Mouse (Mus musculus) ES-Bruce4 (cell line): ENCODE results near the gene Rai14. TPM values are rescaled to one million over a fixed set of nuclear protein-coding genes. Genes with fewer than 3 reads are reported as not detected.

ENCODE experiments used
- H3K27ac ChIP-seq: 2 replicates; pipeline ENCODE4 v1.5.1; 2012; ENCODE audit warnings: low read length, inconsistent platforms; ENCODE audit not compliant: insufficient read depth
- H3K27me3 ChIP-seq: 2 replicates; pipeline ENCODE4 v1.6.1; 2012; ENCODE audit warnings: mild to moderate bottlenecking, low read length, inconsistent platforms; ENCODE audit not compliant: control insufficient read depth, poor library complexity, insufficient read depth, severe bottlenecking
- H3K36me3 ChIP-seq: 2 replicates; pipeline ENCODE4 v1.6.1; 2012; ENCODE audit warnings: inconsistent platforms, mild to moderate bottlenecking, low read length, moderate library complexity; ENCODE audit not compliant: control insufficient read depth, poor library complexity, insufficient read depth, severe bottlenecking
- H3K4me1 ChIP-seq: one replicate; pipeline ENCODE4 v1.8.1; 2011; ENCODE audit warnings: low read length; ENCODE audit not compliant: control insufficient read depth, insufficient read depth
- H3K4me3 ChIP-seq: 2 replicates; pipeline ENCODE4 v1.5.1; 2011; ENCODE audit warnings: low read depth, mild to moderate bottlenecking, low read length
- H3K9ac ChIP-seq: 2 replicates; pipeline ENCODE4 v1.6.1; 2012; ENCODE audit warnings: low read depth, mild to moderate bottlenecking, inconsistent platforms; ENCODE audit not compliant: poor library complexity, severe bottlenecking
- H3K9me3 ChIP-seq: replicated peaks from 2 replicates; pipeline ENCODE4 v1.6.1; 2012; ENCODE audit warnings: mild to moderate bottlenecking, low read length, inconsistent platforms; ENCODE audit not compliant: control insufficient read depth, poor library complexity, insufficient read depth, severe bottlenecking
- CTCF ChIP-seq: IDR thresholded peaks from one replicate; pipeline ENCODE4 v1.8.1; 2011; ENCODE audit warnings: low read depth, low read length
- EP300 ChIP-seq: IDR thresholded peaks from 2 replicates; pipeline ENCODE4 v1.6.1; 2011; ENCODE audit warnings: low read depth, low read length; ENCODE audit not compliant: insufficient read depth
- POLR2A ChIP-seq: IDR thresholded peaks from one replicate; pipeline ENCODE4 v1.8.1; 2011; ENCODE audit warnings: low read length; ENCODE audit not compliant: insufficient read depth
- polyA plus RNA-seq: library from polyadenylated mRNA; stranded (reverse); fragments of >200 nt; gene quantifications from 2 replicates; pipeline ENCODE4 v1.2.4, GENCODE M21; 2011; ENCODE audit warnings: low read depth; ENCODE audit not compliant: missing spikeins, insufficient read depth, insufficient read length

Rai14 gene
- polyA plus RNA-seq, 1 experiment = 80.9 TPM

DNA sequence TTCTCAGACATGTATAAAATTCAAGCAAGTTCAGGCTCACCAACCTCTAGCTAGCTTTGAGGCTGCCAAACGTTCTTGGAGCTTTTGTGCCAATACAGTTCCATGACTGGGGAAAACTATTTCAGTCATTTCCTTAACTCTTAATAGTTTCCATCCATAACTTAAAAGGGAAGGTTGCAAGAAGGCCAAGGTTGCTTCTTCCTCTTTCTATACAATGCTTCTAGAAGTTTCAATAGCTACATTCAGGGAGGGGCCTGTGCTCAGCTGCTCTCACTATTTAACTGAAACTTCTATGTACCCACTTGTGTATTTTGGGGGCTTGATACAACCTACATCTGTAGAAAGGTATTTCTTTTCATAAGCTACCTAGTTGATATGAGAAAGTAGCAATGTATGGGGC is 24.9 kb upstream of the Rai14 start:
- no peaks in the 10 kb centered on the region for H3K36me3 ChIP-seq
- no peak for TF ChIP-seq CTCF
- TF ChIP-seq POLR2A = no peak
- TF ChIP-seq EP300 = no peak
- H3K9ac ChIP-seq = no peak overlapping the region
- peaks cover 2% of the 10 kb centered on the region for H3K4me1 ChIP-seq
- no peaks in the 10 kb centered on the region for H3K27me3 ChIP-seq
- H3K9me3 ChIP-seq = no peaks in the 10 kb centered on the region
- H3K27ac ChIP-seq = no peak overlapping the region
- H3K4me3 ChIP-seq = no peak overlapping the region

DNA sequence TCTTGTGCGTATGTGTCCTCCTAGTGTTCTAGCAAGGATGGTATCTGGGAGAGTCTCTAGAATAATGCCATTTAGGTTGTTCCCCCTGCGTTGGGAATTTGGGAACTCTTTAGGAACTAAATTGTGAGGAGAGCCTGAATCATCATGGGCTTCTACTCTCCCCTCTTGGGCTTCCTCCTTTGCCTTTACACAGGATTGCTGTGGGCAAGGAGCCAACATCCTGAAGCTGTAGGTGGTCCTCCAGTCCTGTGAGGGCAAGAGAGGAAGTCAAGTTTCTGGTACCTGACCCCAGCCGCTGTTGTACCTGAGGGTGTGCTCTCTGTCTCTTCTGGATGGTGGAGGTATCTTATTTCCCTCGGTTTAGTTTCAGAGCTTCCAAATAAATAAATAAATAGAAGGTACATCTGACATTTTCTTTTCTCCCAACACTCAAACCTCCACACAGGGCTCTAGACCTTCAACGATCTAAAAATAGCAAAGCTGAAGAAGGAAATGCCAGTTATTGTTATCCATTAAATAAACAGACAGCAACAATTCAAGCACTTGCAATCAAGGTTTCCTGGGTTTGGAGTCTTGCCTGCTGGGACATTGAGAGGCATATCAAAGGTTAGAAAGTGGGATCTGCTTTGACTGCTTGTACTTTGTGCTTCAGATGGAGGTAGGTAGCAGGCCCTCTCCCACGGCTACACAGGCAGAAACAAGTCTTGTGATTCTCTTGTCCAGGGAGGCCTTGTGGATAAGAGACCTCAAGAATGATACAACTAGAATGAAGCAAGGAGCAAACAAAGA is 24.1 kb upstream of the Rai14 start:
- no peaks in the 10 kb centered on the region for H3K27me3 ChIP-seq
- no peak for TF ChIP-seq EP300
- no peak for TF ChIP-seq POLR2A
- no peak for TF ChIP-seq CTCF
- no peaks in the 10 kb centered on the region for H3K36me3 ChIP-seq
- no peak overlapping the region for H3K9ac ChIP-seq
- H3K4me1 ChIP-seq = peaks cover 2% of the 10 kb centered on the region
- no peak overlapping the region for H3K27ac ChIP-seq
- H3K9me3 ChIP-seq = no peaks in the 10 kb centered on the region
- H3K4me3 ChIP-seq = no peak overlapping the region

DNA sequence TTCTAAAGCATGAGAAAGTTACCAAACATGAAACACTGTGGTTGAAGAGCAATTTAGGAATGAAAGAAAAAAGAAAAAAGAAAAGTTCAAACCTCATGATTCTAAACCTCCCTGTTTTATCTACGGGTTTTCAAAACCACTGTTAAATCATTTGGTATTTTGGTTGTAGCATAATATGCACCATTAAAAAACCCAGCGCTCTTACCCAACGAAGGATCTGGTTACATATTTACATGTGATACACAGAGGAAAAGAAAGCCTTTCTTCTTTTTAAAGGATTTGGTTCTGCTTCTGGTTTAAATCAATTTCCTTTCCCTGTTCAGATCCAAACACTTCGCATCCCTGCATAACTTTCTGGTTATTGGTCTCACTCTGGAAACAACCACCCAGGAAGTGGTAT is 21.5 kb upstream of the Rai14 start:
- H3K4me3 ChIP-seq = no peak overlapping the region
- no peaks in the 10 kb centered on the region for H3K36me3 ChIP-seq
- H3K27ac ChIP-seq = no peak overlapping the region
- no peak overlapping the region for H3K9ac ChIP-seq
- no peaks in the 10 kb centered on the region for H3K4me1 ChIP-seq
- no peaks in the 10 kb centered on the region; the same call in 1 of the 2 replicates for H3K9me3 ChIP-seq
- H3K27me3 ChIP-seq = no peaks in the 10 kb centered on the region
- TF ChIP-seq CTCF = no peak
- TF ChIP-seq EP300 = no peak
- no peak for TF ChIP-seq POLR2A

DNA sequence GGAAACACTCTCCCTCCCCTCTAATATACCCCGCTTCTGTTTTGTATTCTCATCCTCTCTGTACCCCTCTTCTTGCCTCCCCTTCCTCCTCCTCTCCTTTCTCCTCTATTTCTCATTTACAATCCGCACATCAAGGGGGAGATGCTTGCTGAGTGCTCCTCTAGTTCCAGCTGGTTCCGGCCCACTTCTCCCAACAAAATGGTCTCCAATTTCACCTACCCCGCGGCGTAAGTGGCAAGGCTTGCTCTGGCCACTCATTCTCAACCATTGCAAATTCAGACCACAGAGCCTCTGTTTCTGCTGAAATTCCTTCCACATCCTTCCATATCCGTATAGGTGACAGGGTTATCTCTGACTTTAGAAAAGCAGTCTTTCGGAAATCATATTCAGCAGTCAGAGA is 20.8 kb upstream of the Rai14 start:
- no peak overlapping the region for H3K9ac ChIP-seq
- no peak for TF ChIP-seq POLR2A
- TF ChIP-seq CTCF = no peak
- no peak for TF ChIP-seq EP300
- H3K4me1 ChIP-seq = no peaks in the 10 kb centered on the region
- no peak overlapping the region for H3K4me3 ChIP-seq
- H3K27me3 ChIP-seq = no peaks in the 10 kb centered on the region
- H3K9me3 ChIP-seq = no peaks in the 10 kb centered on the region; the same call in 1 of the 2 replicates
- H3K36me3 ChIP-seq = no peaks in the 10 kb centered on the region
- H3K27ac ChIP-seq = no peak overlapping the region

DNA sequence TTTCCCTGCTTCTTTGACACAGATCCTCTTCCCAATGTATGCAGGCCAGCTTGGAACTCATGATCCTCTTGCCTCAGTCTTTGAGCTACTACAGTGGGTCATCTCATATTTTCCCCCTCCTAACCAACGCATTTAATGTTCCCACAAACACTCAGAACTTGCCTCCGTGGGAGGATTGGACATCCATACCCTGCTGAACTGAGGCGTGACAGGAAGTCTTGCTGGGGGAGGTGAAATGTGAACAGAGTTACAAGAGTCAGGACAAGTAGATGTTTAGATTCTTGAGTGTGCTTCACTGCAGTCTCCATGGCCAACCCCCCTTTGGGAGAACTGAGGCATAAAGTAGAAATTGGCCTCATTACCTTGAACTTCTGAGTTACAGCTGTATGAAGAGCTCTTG is 17.0 kb upstream of the Rai14 start:
- Histone ChIP-seq H3K9me3 (no peaks in the 10 kb centered on the region; the same call in 1 of the 2 replicates), H3K27me3 (no peaks in the 10 kb centered on the region), H3K4me3 (no peak overlapping the region), H3K36me3 (no peaks in the 10 kb centered on the region), H3K9ac (no peak overlapping the region), H3K4me1 (no peaks in the 10 kb centered on the region), H3K27ac (no peak overlapping the region)
- no peak for TF ChIP-seq POLR2A
- no peak for TF ChIP-seq CTCF
- TF ChIP-seq EP300 = no peak

DNA sequence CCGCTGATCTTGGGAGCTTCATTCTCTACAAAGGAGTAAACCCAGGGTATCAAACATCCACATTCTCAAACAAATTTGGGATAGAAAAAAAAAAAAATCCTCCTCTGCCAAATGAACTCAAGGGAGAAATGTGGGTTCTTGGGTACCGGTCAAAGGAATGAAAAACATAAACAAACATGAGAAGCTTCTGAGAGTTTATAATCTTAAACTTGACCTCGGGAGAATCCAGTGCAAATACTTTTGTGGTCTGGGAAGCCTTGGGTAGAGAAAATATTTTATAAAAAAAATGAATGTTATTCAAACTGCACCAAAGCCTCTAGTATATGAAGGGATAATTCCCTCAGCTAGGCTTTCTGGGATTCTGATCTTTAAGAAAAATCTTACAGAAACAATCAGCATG is 11.8 kb upstream of the Rai14 start:
- Histone ChIP-seq H3K36me3 (no peaks in the 10 kb centered on the region), H3K27ac (no peak overlapping the region), H3K9me3 (no peaks in the 10 kb centered on the region), H3K27me3 (no peaks in the 10 kb centered on the region), H3K4me3 (no peak overlapping the region), H3K4me1 (peaks cover 14% of the 10 kb centered on the region), H3K9ac (no peak overlapping the region)
- TF ChIP-seq POLR2A = no peak
- TF ChIP-seq EP300 = no peak
- TF ChIP-seq CTCF = no peak
